Mouse (Mus musculus): ENCODE results near the gene Dennd1a. TPM values are rescaled to one million over a fixed set of nuclear protein-coding genes. Genes with fewer than 3 reads are reported as not detected.

Dennd1a gene
- polyA plus RNA-seq, 1 experiment, result 17.5 TPM

- TF ChIP-seq CTCF (IDR thresholded peaks at IDR 0.05; ENCODE audit: extremely low read depth, insufficient read depth, insufficient read length, insufficient replicate concordance) (no peak), POLR2A (IDR thresholded peaks at IDR 0.05; ENCODE audit: low read depth, low read length) (no peak)
- Histone ChIP-seq H3K27me3 (ENCODE audit: control insufficient read depth, insufficient read depth, low read length) (no peaks in the 10 kb centered on the region), H3K27ac (ENCODE audit: insufficient read depth, low read length) (peak overlapping the region; percentile 64; the same call in 1 of the 2 replicates), H3K36me3 (ENCODE audit: control insufficient read depth, insufficient read depth, low read length) (no peaks in the 10 kb centered on the region), H3K4me3 (ENCODE audit: extremely low read depth, insufficient read depth, insufficient read length) (no peak overlapping the region), H3K4me1 (ENCODE audit: control insufficient read depth, insufficient read depth, insufficient read length) (peaks cover 22% of the 10 kb centered on the region)
- 85% methylated on average over 4 of the region's 4 CpGs for WGBS
- DNase-seq (ENCODE audit: low read depth in 1 of 2, low spot score in 2 of 2), result no peak
Measured at GRCm38 (mm10) chr2:37757784-37758183, 529.4 kb downstream of the Dennd1a start.

- 34% methylated on average over 5 of the region's 5 CpGs for WGBS
- Histone ChIP-seq H3K4me1 (ENCODE audit: control insufficient read depth, insufficient read depth, insufficient read length) (peaks cover 27% of the 10 kb centered on the region), H3K27me3 (ENCODE audit: control insufficient read depth, insufficient read depth, low read length) (no peaks in the 10 kb centered on the region), H3K27ac (ENCODE audit: insufficient read depth, low read length) (peak overlapping the region; percentile 64), H3K4me3 (ENCODE audit: extremely low read depth, insufficient read depth, insufficient read length) (no peak overlapping the region), H3K36me3 (ENCODE audit: control insufficient read depth, insufficient read depth, low read length) (no peaks in the 10 kb centered on the region)
- peak in 1 of 2 experiments; percentile 54 for DNase-seq (ENCODE audit: low read depth in 1 of 2, low spot score in 2 of 2)
- TF ChIP-seq CTCF (IDR thresholded peaks at IDR 0.05; ENCODE audit: extremely low read depth, insufficient read depth, insufficient read length, insufficient replicate concordance) (no peak), POLR2A (IDR thresholded peaks at IDR 0.05; ENCODE audit: low read depth, low read length) (no peak)
Measured at GRCm38 (mm10) chr2:37757016-37757415, 530.2 kb downstream of the Dennd1a start.

GRCm38 (mm10) chr2:37756220-37756930, 530.8 kb downstream of the Dennd1a start:
- WGBS, result 66% methylated on average over 2 of the region's 2 CpGs
- 0 out of 2 replicates have a peak overlapping the region, but pooled peaks have one; percentile 10 for H3K27ac ChIP-seq (ENCODE audit: insufficient read depth, low read length)
- TF ChIP-seq CTCF (IDR thresholded peaks at IDR 0.05; ENCODE audit: extremely low read depth, insufficient read depth, insufficient read length, insufficient replicate concordance) (no peak), POLR2A (IDR thresholded peaks at IDR 0.05; ENCODE audit: low read depth, low read length) (no peak)
- peaks cover 27% of the 10 kb centered on the region for H3K4me1 ChIP-seq (ENCODE audit: control insufficient read depth, insufficient read depth, insufficient read length)
- no peaks in the 10 kb centered on the region for H3K27me3 ChIP-seq (ENCODE audit: control insufficient read depth, insufficient read depth, low read length)
- no peak for DNase-seq (ENCODE audit: low read depth in 1 of 2, low spot score in 2 of 2)
- no peaks in the 10 kb centered on the region for H3K36me3 ChIP-seq (ENCODE audit: control insufficient read depth, insufficient read depth, low read length)
- no peak overlapping the region for H3K4me3 ChIP-seq (ENCODE audit: extremely low read depth, insufficient read depth, insufficient read length)

GRCm38 (mm10) chr2:37751114-37751513, 536.1 kb downstream of the Dennd1a start:
- no peak overlapping the region for H3K27ac ChIP-seq (ENCODE audit: insufficient read depth, low read length)
- no peak for DNase-seq (ENCODE audit: low read depth in 1 of 2, low spot score in 2 of 2)
- peaks cover 25% of the 10 kb centered on the region; the same call in 1 of the 2 replicates for H3K4me1 ChIP-seq (ENCODE audit: control insufficient read depth, insufficient read depth, insufficient read length)
- no peak for TF ChIP-seq POLR2A (IDR thresholded peaks at IDR 0.05; ENCODE audit: low read depth, low read length)
- TF ChIP-seq CTCF (IDR thresholded peaks at IDR 0.05; ENCODE audit: extremely low read depth, insufficient read depth, insufficient read length, insufficient replicate concordance), result no peak
- no peaks in the 10 kb centered on the region for H3K27me3 ChIP-seq (ENCODE audit: control insufficient read depth, insufficient read depth, low read length)
- WGBS, result 91% methylated on average over 1 of the region's 1 CpGs
- H3K36me3 ChIP-seq (ENCODE audit: control insufficient read depth, insufficient read depth, low read length), result no peaks in the 10 kb centered on the region
- no peak overlapping the region for H3K4me3 ChIP-seq (ENCODE audit: extremely low read depth, insufficient read depth, insufficient read length)

GRCm38 (mm10) chr2:37749323-37749722, 537.9 kb downstream of the Dennd1a start:
- no peak overlapping the region for H3K4me3 ChIP-seq (ENCODE audit: extremely low read depth, insufficient read depth, insufficient read length)
- H3K27me3 ChIP-seq (ENCODE audit: control insufficient read depth, insufficient read depth, low read length), result no peaks in the 10 kb centered on the region
- no peak for DNase-seq (ENCODE audit: low read depth in 1 of 2, low spot score in 2 of 2)
- WGBS, result 26% methylated on average over 6 of the region's 6 CpGs
- H3K27ac ChIP-seq (ENCODE audit: insufficient read depth, low read length), result no peak overlapping the region
- H3K36me3 ChIP-seq (ENCODE audit: control insufficient read depth, insufficient read depth, low read length), result no peaks in the 10 kb centered on the region
- H3K4me1 ChIP-seq (ENCODE audit: control insufficient read depth, insufficient read depth, insufficient read length), result peaks cover 25% of the 10 kb centered on the region; the same call in 1 of the 2 replicates
- TF ChIP-seq CTCF (IDR thresholded peaks at IDR 0.05; ENCODE audit: extremely low read depth, insufficient read depth, insufficient read length, insufficient replicate concordance) (no peak), POLR2A (IDR thresholded peaks at IDR 0.05; ENCODE audit: low read depth, low read length) (no peak)

Other genes with a start within 250 kb of the Dennd1a start
- 0.25 and 0.30 TPM in 2 replicates for gene Lhx2, start 51.9 kb upstream of the Dennd1a start, polyA plus RNA-seq (2012; rRNA removed)
- gene Nek6, start 224.3 kb upstream of the Dennd1a start, polyA plus RNA-seq (2012; rRNA removed), result 9.4 and 10.0 TPM in 2 replicates

All from spleen, adult 2 months (tissue).